Mouse (Mus musculus) megakaryocyte, embryonic 14.5 days (primary cell): ENCODE measurements around the gene Arhgef10l. TPM values are rescaled to one million over a fixed set of nuclear protein-coding genes. Genes with fewer than 3 reads are reported as not detected.

Source experiments
- H3K27me3 ChIP-seq: replicated peaks from 2 replicates; pipeline ENCODE3; 2012; ENCODE audit warnings: inconsistent platforms
- H3K36me3 ChIP-seq: replicated peaks from 2 replicates; pipeline ENCODE3; 2012; ENCODE audit warnings: low read length, inconsistent platforms, mixed read lengths
- H3K4me1 ChIP-seq: 2 replicates; pipeline ENCODE4 v1.6.1; 2012; ENCODE audit warnings: inconsistent platforms
- H3K4me3 ChIP-seq: replicated peaks from 2 replicates; pipeline ENCODE3; 2012; ENCODE audit warnings: moderate library complexity, mild to moderate bottlenecking, inconsistent platforms
- H3K9me3 ChIP-seq: 2 replicates; pipeline ENCODE4 v1.6.1; 2012; ENCODE audit warnings: inconsistent platforms
- FLI1 ChIP-seq: IDR thresholded peaks from 2 replicates; pipeline ENCODE4 v1.6.1; 2012; ENCODE audit warnings: low read length, inconsistent platforms, mixed read lengths
- GATA1 ChIP-seq: IDR thresholded peaks from 3 replicates; pipeline ENCODE4 v1.6.1; 2012; ENCODE audit warnings: mixed read lengths, low read length, inconsistent platforms, borderline replicate concordance
- polyA plus RNA-seq: library from polyadenylated mRNA; stranded (reverse); fragments of >175 nt; gene quantifications from 2 replicates; pipeline ENCODE4 v1.2.3, GENCODE M21; 2012; ENCODE audit warnings: low replicate concordance; ENCODE audit not compliant: insufficient read depth

Gene Arhgef10l
- polyA plus RNA-seq, 1 experiment, result 7.1 TPM

GRCm38 (mm10) chr4:140703636-140704035 is 37.8 kb upstream of the Arhgef10l start:
- Histone ChIP-seq H3K4me3 (peak overlapping the region; percentile 94), H3K4me1 (peaks cover 68% of the 10 kb centered on the region), H3K27me3 (no peaks in the 10 kb centered on the region), H3K36me3 (peaks cover 47% of the 10 kb centered on the region), H3K9me3 (no peaks in the 10 kb centered on the region)
- TF ChIP-seq GATA1, result no peak
- no peak for TF ChIP-seq FLI1

- Histone ChIP-seq H3K9me3 (no peaks in the 10 kb centered on the region), H3K4me1 (peaks cover 68% of the 10 kb centered on the region), H3K36me3 (peaks cover 38% of the 10 kb centered on the region), H3K27me3 (no peaks in the 10 kb centered on the region), H3K4me3 (peak overlapping the region; percentile 94)
- TF ChIP-seq GATA1 (no peak), FLI1 (no peak)
Observed at GRCm38 (mm10) chr4:140702611-140703327, 37.0 kb upstream of the Arhgef10l start.

DNA sequence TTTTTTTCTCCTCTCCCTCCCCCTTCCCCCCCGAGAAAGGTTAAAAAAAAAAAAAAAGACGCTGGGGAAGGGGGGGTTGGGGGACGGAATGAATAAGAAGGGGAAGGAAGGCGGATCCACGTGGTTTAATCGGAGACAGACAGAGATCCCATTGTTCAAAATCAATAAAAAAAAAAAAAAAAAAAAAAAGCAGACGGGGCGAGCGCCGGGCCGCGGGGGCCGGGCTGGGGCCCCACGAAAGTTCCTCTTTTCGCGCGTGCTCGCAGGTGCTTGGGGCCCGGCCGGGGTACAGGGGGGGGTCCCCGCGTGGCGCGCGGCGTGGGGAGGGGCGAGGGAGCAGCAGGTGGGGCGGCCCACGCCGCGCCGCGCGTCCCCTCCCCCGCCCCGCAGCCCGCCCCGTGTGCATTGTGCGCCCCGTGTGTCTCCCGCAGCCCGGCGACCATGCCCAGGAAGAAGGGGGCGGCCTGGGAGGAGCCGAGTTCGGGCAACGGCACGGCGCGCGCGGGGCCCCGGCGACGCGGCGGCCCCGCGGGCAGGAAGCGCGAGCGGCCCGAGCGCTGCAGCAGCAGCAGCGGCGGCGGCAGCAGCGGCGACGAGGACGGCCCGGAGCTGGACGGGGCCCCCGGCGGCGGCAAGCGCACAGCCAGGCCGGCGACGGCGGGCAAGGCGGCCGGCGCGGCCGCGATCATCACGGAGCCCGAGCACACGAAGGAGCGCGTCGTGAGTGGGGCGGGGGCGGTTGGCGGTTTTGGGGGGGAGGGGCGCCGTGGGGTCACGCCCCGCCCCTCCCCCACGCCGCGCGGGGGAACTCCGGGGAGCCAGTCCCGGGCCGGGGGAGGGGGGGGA is 36.1 kb upstream of the Arhgef10l start:
- H3K9me3 ChIP-seq, result no peaks in the 10 kb centered on the region
- H3K4me1 ChIP-seq, result peaks cover 64% of the 10 kb centered on the region
- peak overlapping the region; percentile 94 for H3K4me3 ChIP-seq
- no peak for TF ChIP-seq FLI1
- no peak for TF ChIP-seq GATA1
- peaks cover 30% of the 10 kb centered on the region for H3K36me3 ChIP-seq
- no peaks in the 10 kb centered on the region for H3K27me3 ChIP-seq

GRCm38 (mm10) chr4:140701049-140701715 is 35.4 kb upstream of the Arhgef10l start:
- Histone ChIP-seq H3K27me3 (no peaks in the 10 kb centered on the region), H3K36me3 (peaks cover 25% of the 10 kb centered on the region), H3K4me3 (peak overlapping the region; percentile 94), H3K4me1 (peaks cover 66% of the 10 kb centered on the region), H3K9me3 (no peaks in the 10 kb centered on the region)
- TF ChIP-seq GATA1 (no peak), FLI1 (no peak)

GRCm38 (mm10) chr4:140700269-140701018 is 34.6 kb upstream of the Arhgef10l start, which contains the start of gene Rcc2:
Rcc2 (plus strand) TSS chr4:140700541.
- peak within 1 kb of the TSS; percentile 94 for H3K4me3 ChIP-seq
- H3K9me3 ChIP-seq, result no peaks in the 10 kb centered on the region
- peaks cover 18% of the 10 kb centered on the region for H3K36me3 ChIP-seq
- H3K4me1 ChIP-seq, result peaks cover 66% of the 10 kb centered on the region
- no peaks in the 10 kb centered on the region for H3K27me3 ChIP-seq
- TF ChIP-seq FLI1 (no peak), GATA1 (no peak)

GRCm38 (mm10) chr4:140699441-140700127 is 33.8 kb upstream of the Arhgef10l start:
- Histone ChIP-seq H3K4me1 (peaks cover 66% of the 10 kb centered on the region), H3K4me3 (peak overlapping the region; percentile 94)

DNA sequence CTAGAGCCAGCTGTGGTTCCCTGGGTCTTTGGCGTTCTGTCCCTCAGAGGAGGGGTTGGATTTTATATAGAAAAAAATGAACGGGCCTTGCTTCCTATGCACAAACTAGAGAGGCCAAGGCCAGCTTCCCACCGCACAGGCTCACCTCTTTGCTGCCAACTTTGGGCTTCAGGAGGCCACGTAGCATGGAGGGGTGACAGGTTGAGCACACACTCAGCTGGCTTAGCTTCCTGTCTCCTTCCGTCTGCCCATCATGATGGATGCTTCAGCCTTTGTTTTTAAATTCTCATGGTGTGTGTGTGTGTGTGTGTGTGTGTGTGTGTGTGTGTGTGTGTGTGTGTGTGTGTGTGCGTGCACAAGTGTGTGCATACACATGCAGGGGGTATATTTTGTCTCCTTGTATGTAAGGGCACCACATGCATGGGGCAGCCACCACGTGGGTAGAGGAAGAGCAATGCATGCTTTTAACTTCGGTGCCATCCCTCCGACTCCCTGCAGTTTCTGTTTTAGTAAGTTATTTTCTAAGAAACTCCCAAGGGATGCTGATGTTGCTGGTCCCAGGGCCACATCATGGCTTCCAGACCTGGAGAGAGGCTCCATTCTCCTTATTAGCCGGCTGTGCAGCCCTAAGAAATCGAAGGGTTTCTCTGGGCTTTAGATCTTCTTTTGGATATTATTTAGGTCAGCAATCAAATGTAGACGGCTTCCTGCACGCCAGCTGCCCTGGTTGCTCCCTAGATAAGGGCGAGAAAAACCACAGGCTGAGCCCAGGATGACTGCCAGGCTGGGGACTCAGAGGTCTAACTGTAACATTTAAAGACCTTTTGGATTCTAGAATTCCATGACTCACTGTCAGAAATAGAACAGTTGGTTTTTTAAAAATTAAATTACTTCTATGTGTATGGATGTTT is 30.1 kb upstream of the Arhgef10l start:
- Histone ChIP-seq H3K4me1 (peaks cover 74% of the 10 kb centered on the region), H3K27me3 (no peaks in the 10 kb centered on the region), H3K4me3 (peak overlapping the region; percentile 86), H3K36me3 (no peaks in the 10 kb centered on the region), H3K9me3 (no peaks in the 10 kb centered on the region)
- TF ChIP-seq GATA1 (no peak), FLI1 (no peak)

More at GRCm38 (mm10) chr4:140699441-140700127, 33.8 kb upstream of the Arhgef10l start:
- no peak for TF ChIP-seq FLI1
- no peak for TF ChIP-seq GATA1
- H3K36me3 ChIP-seq, result peaks cover 9% of the 10 kb centered on the region
- H3K27me3 ChIP-seq, result no peaks in the 10 kb centered on the region
- H3K9me3 ChIP-seq, result no peaks in the 10 kb centered on the region

GRCm38 (mm10) chr4:140695146-140695545 is 29.3 kb upstream of the Arhgef10l start:
- H3K27me3 ChIP-seq, result no peaks in the 10 kb centered on the region
- peaks cover 77% of the 10 kb centered on the region for H3K4me1 ChIP-seq
- TF ChIP-seq GATA1 (no peak), FLI1 (no peak)

More at GRCm38 (mm10) chr4:140695146-140695545, 29.3 kb upstream of the Arhgef10l start:
- H3K4me3 ChIP-seq, result no peak overlapping the region
- H3K36me3 ChIP-seq, result no peaks in the 10 kb centered on the region
- no peaks in the 10 kb centered on the region for H3K9me3 ChIP-seq
